Mouse (Mus musculus): ENCODE measurements around the gene Pramef12. TPM values are rescaled to one million over a fixed set of nuclear protein-coding genes. Genes with fewer than 3 reads are reported as not detected.

Gene Pramef12
- 0.44 and 0.58 TPM in 2 replicates for polyA plus RNA-seq (2015; fragmentation: Nextera tagmentation; extraction: Ambion mirVana)

- H3K9me3 ChIP-seq = no peaks in the 10 kb centered on the region
- no peak within 1 kb of the TSS for H3K4me3 ChIP-seq
- H3K4me2 ChIP-seq = no peak within 1 kb of the TSS
- no peak for ATAC-seq (ENCODE audit: insufficient number of reproducible peaks, insufficient read depth, low FRiP score, low TSS enrichment, low read depth)
- H3K27ac ChIP-seq = no peak within 1 kb of the TSS
- H3K27me3 ChIP-seq = no peaks in the 10 kb centered on the region
- H3K4me1 ChIP-seq = no peaks in the 10 kb centered on the region
- H3K36me3 ChIP-seq = no peaks in the 10 kb centered on the region
- 80% methylated on average over 9 of the region's 9 CpGs for WGBS
- H3K9ac ChIP-seq = no peak within 1 kb of the TSS
These were observed at the start of gene Pramef12 for GRCm38 (mm10) chr4:144408290-144408689. Gene Pramef12, minus strand, starts transcription at chr4:144408464.

- WGBS = 73% methylated on average over 2 of the region's 2 CpGs
- Histone ChIP-seq H3K36me3 (no peaks in the 10 kb centered on the region), H3K4me1 (no peaks in the 10 kb centered on the region), H3K27ac (no peak within 1 kb of the TSS), H3K4me3 (no peak within 1 kb of the TSS), H3K9ac (no peak within 1 kb of the TSS), H3K9me3 (0 out of 2 replicates have a peak, but pooled peaks cover 3% of the 10 kb centered on the region), H3K27me3 (no peaks in the 10 kb centered on the region), H3K4me2 (no peak within 1 kb of the TSS)
- no peak for ATAC-seq (ENCODE audit: insufficient number of reproducible peaks, insufficient read depth, low FRiP score, low TSS enrichment, low read depth)
These were observed 45.0 kb upstream of the Pramef12 start, which contains the start of gene Gm9944 for GRCm38 (mm10) chr4:144453217-144453616. Gene Gm9944, minus strand, starts transcription at chr4:144453317.

- no peak for ATAC-seq (ENCODE audit: insufficient number of reproducible peaks, insufficient read depth, low FRiP score, low TSS enrichment, low read depth)
- Histone ChIP-seq H3K4me1 (no peaks in the 10 kb centered on the region), H3K27ac (no peak overlapping the region), H3K27me3 (no peaks in the 10 kb centered on the region), H3K4me2 (no peak overlapping the region), H3K4me3 (no peak overlapping the region), H3K9me3 (no peaks in the 10 kb centered on the region), H3K9ac (no peak overlapping the region), H3K36me3 (no peaks in the 10 kb centered on the region)
- WGBS = 42% methylated on average over 2 of the region's 2 CpGs
These were observed 40.3 kb upstream of the Pramef12 start for GRCm38 (mm10) chr4:144448546-144448945.

- no peak overlapping the region for H3K27ac ChIP-seq
- no peaks in the 10 kb centered on the region for H3K27me3 ChIP-seq
- ATAC-seq (ENCODE audit: insufficient number of reproducible peaks, insufficient read depth, low FRiP score, low TSS enrichment, low read depth) = no peak
- H3K9me3 ChIP-seq = peaks cover 5% of the 10 kb centered on the region; the same call in 1 of the 2 replicates
- H3K4me1 ChIP-seq = no peaks in the 10 kb centered on the region
- WGBS = 80% methylated on average over 1 of the region's 1 CpGs
- H3K36me3 ChIP-seq = no peaks in the 10 kb centered on the region
- no peak overlapping the region for H3K9ac ChIP-seq
- no peak overlapping the region for H3K4me3 ChIP-seq
- no peak overlapping the region for H3K4me2 ChIP-seq
These were observed 33.3 kb upstream of the Pramef12 start for GRCm38 (mm10) chr4:144441582-144441981.

- H3K9ac ChIP-seq = no peak overlapping the region
- no peak overlapping the region for H3K27ac ChIP-seq
- H3K4me2 ChIP-seq = no peak overlapping the region
- H3K4me1 ChIP-seq = no peaks in the 10 kb centered on the region
- no peaks in the 10 kb centered on the region for H3K36me3 ChIP-seq
- ATAC-seq (ENCODE audit: insufficient number of reproducible peaks, insufficient read depth, low FRiP score, low TSS enrichment, low read depth) = no peak
- WGBS = 69% methylated on average over 4 of the region's 4 CpGs
- H3K9me3 ChIP-seq = peaks cover 5% of the 10 kb centered on the region; the same call in 1 of the 2 replicates
- H3K4me3 ChIP-seq = no peak overlapping the region
- no peaks in the 10 kb centered on the region for H3K27me3 ChIP-seq
These were observed 32.8 kb upstream of the Pramef12 start for GRCm38 (mm10) chr4:144441095-144441494.

- Histone ChIP-seq H3K27ac (no peak within 1 kb of the TSS), H3K36me3 (no peaks in the 10 kb centered on the region), H3K4me1 (no peaks in the 10 kb centered on the region), H3K27me3 (no peaks in the 10 kb centered on the region), H3K4me2 (no peak within 1 kb of the TSS), H3K9me3 (peaks cover 5% of the 10 kb centered on the region; the same call in 1 of the 2 replicates), H3K9ac (no peak within 1 kb of the TSS), H3K4me3 (no peak within 1 kb of the TSS)
- ATAC-seq (ENCODE audit: insufficient number of reproducible peaks, insufficient read depth, low FRiP score, low TSS enrichment, low read depth) = no peak
These were observed 30.4 kb upstream of the Pramef12 start, which contains the start of gene 1700012P22Rik for GRCm38 (mm10) chr4:144438672-144439071. Gene 1700012P22Rik, minus strand, starts transcription at chr4:144438772.

- no peak for ATAC-seq (ENCODE audit: insufficient number of reproducible peaks, insufficient read depth, low FRiP score, low TSS enrichment, low read depth)
- Histone ChIP-seq H3K4me1 (no peaks in the 10 kb centered on the region), H3K9ac (no peak overlapping the region), H3K27me3 (no peaks in the 10 kb centered on the region), H3K27ac (no peak overlapping the region), H3K9me3 (no peaks in the 10 kb centered on the region), H3K4me2 (no peak overlapping the region), H3K4me3 (no peak overlapping the region), H3K36me3 (no peaks in the 10 kb centered on the region)
- 87% methylated on average over 5 of the region's 5 CpGs for WGBS
These were observed 25.0 kb upstream of the Pramef12 start for GRCm38 (mm10) chr4:144433216-144433615.

- Histone ChIP-seq H3K27ac (no peak overlapping the region), H3K4me2 (no peak overlapping the region), H3K4me1 (no peaks in the 10 kb centered on the region), H3K9ac (no peak overlapping the region), H3K27me3 (no peaks in the 10 kb centered on the region), H3K4me3 (no peak overlapping the region), H3K9me3 (no peaks in the 10 kb centered on the region), H3K36me3 (no peaks in the 10 kb centered on the region)
- WGBS = 81% methylated on average over 2 of the region's 2 CpGs
- ATAC-seq (ENCODE audit: insufficient number of reproducible peaks, insufficient read depth, low FRiP score, low TSS enrichment, low read depth) = no peak
These were observed 22.5 kb upstream of the Pramef12 start for GRCm38 (mm10) chr4:144430723-144431122.

GRCm38 (mm10) chr4:144428868-144429267 lies 20.6 kb upstream of the Pramef12 start:
- H3K27me3 ChIP-seq = no peaks in the 10 kb centered on the region
- H3K27ac ChIP-seq = no peak overlapping the region
- no peaks in the 10 kb centered on the region for H3K36me3 ChIP-seq
- no peaks in the 10 kb centered on the region for H3K4me1 ChIP-seq
- no peaks in the 10 kb centered on the region for H3K9me3 ChIP-seq
- no peak overlapping the region for H3K9ac ChIP-seq
- 21% methylated on average over 3 of the region's 3 CpGs for WGBS
- no peak overlapping the region for H3K4me3 ChIP-seq
- no peak for ATAC-seq (ENCODE audit: insufficient number of reproducible peaks, insufficient read depth, low FRiP score, low TSS enrichment, low read depth)
- no peak overlapping the region for H3K4me2 ChIP-seq

- ATAC-seq (ENCODE audit: insufficient number of reproducible peaks, insufficient read depth, low FRiP score, low TSS enrichment, low read depth) = no peak
- Histone ChIP-seq H3K4me3 (no peak overlapping the region), H3K4me1 (no peaks in the 10 kb centered on the region), H3K4me2 (no peak overlapping the region), H3K9me3 (no peaks in the 10 kb centered on the region), H3K9ac (no peak overlapping the region), H3K27me3 (no peaks in the 10 kb centered on the region), H3K36me3 (no peaks in the 10 kb centered on the region), H3K27ac (no peak overlapping the region)
- 74% methylated on average over 5 of the region's 5 CpGs for whole genome bisulfite sequencing
These were observed 16.3 kb upstream of the Pramef12 start for GRCm38 (mm10) chr4:144424590-144424989.

- no peak for ATAC-seq (ENCODE audit: insufficient number of reproducible peaks, insufficient read depth, low FRiP score, low TSS enrichment, low read depth)
- Histone ChIP-seq H3K4me2 (no peak overlapping the region), H3K27ac (no peak overlapping the region), H3K4me1 (no peaks in the 10 kb centered on the region), H3K4me3 (no peak overlapping the region), H3K27me3 (no peaks in the 10 kb centered on the region), H3K36me3 (no peaks in the 10 kb centered on the region), H3K9ac (no peak overlapping the region), H3K9me3 (peaks cover 5% of the 10 kb centered on the region; the same call in 1 of the 2 replicates)
These were observed 12.4 kb upstream of the Pramef12 start for GRCm38 (mm10) chr4:144420644-144421043.

GRCm38 (mm10) chr4:144406261-144406660 lies 2.0 kb downstream of the Pramef12 start:
- ATAC-seq (ENCODE audit: insufficient number of reproducible peaks, insufficient read depth, low FRiP score, low TSS enrichment, low read depth) = no peak
- Histone ChIP-seq H3K4me1 (no peaks in the 10 kb centered on the region), H3K36me3 (no peaks in the 10 kb centered on the region), H3K4me2 (no peak overlapping the region), H3K27ac (no peak overlapping the region), H3K27me3 (no peaks in the 10 kb centered on the region), H3K4me3 (no peak overlapping the region), H3K9ac (no peak overlapping the region), H3K9me3 (no peaks in the 10 kb centered on the region)
- 59% methylated on average over 3 of the region's 3 CpGs for WGBS

All from embryonic facial prominence, embryonic 13.5 days (tissue).